Mouse (Mus musculus) 416B (cell line): ENCODE measurements around the gene Clec10a.
"Not testable (repeated sequence)": the region's sequence is repeated elsewhere in the genome, so short reads cannot be mapped to it uniquely, and the experiment has no call there.

Experiments used
- DNase-seq: peaks from one replicate; pipeline ENCODE4 v3.0.0; 2011; ENCODE audit warnings: low read depth

The Clec10a gene

GRCm38 (mm10) chr11:70155897-70156296 is at the start of gene Clec10a:
Gene Clec10a (plus strand): TSS chr11:70156197.
- not testable (repeated sequence) for DNase-seq

- DNase-seq: no peak
These were observed 48.9 kb upstream of the Clec10a start for GRCm38 (mm10) chr11:70107085-70107484.

- DNase-seq: peak; percentile 58
These were observed 45.9 kb upstream of the Clec10a start for GRCm38 (mm10) chr11:70110146-70110545.

- DNase-seq: peak; percentile 36
These were observed 41.4 kb upstream of the Clec10a start for GRCm38 (mm10) chr11:70114562-70114961.

GRCm38 (mm10) chr11:70115901-70116300 is 40.1 kb upstream of the Clec10a start:
- no peak for DNase-seq

GRCm38 (mm10) chr11:70129926-70130379 is 26.0 kb upstream of the Clec10a start, which contains the start of gene Mgl2:
Gene Mgl2 (plus strand): TSS chr11:70130329.
- no peak for DNase-seq

- DNase-seq: not testable (repeated sequence)
These were observed 21.0 kb upstream of the Clec10a start for GRCm38 (mm10) chr11:70135001-70135400.

GRCm38 (mm10) chr11:70135925-70136324 is 20.1 kb upstream of the Clec10a start:
- not testable (repeated sequence) for DNase-seq

GRCm38 (mm10) chr11:70139171-70139570 is 16.8 kb upstream of the Clec10a start:
- no peak for DNase-seq

- DNase-seq: peak; percentile 93
These were observed 4.9 kb upstream of the Clec10a start for GRCm38 (mm10) chr11:70151072-70151471.

- DNase-seq: peak; percentile 46
These were observed 6.3 kb downstream of the Clec10a start for GRCm38 (mm10) chr11:70162336-70162735.

- DNase-seq: peak; percentile 54
These were observed 10.2 kb downstream of the Clec10a start for GRCm38 (mm10) chr11:70165972-70166921.

GRCm38 (mm10) chr11:70168136-70168535 is 12.1 kb downstream of the Clec10a start:
- no peak for DNase-seq

GRCm38 (mm10) chr11:70169471-70169870 is 13.5 kb downstream of the Clec10a start:
- DNase-seq: not testable (repeated sequence)

GRCm38 (mm10) chr11:70170291-70170690 is 14.3 kb downstream of the Clec10a start:
- DNase-seq: no peak

GRCm38 (mm10) chr11:70171181-70171580 is 15.2 kb downstream of the Clec10a start:
- no peak for DNase-seq

GRCm38 (mm10) chr11:70171847-70172246 is 15.8 kb downstream of the Clec10a start:
- peak; percentile 82 for DNase-seq

GRCm38 (mm10) chr11:70172298-70172697 is 16.3 kb downstream of the Clec10a start:
- DNase-seq: no peak

GRCm38 (mm10) chr11:70174491-70174890 is 18.5 kb downstream of the Clec10a start:
- DNase-seq: no peak

- DNase-seq: no peak
These were observed 21.6 kb downstream of the Clec10a start for GRCm38 (mm10) chr11:70177647-70178046.

GRCm38 (mm10) chr11:70178311-70178710 is 22.3 kb downstream of the Clec10a start:
- DNase-seq: no peak

GRCm38 (mm10) chr11:70178756-70179155 is 22.8 kb downstream of the Clec10a start:
- no peak for DNase-seq

- peak; percentile 68 for DNase-seq
These were observed 23.4 kb downstream of the Clec10a start for GRCm38 (mm10) chr11:70179401-70179800.
